Mouse (Mus musculus) left cerebral cortex, adult 18-20 months (tissue): ENCODE results near the gene Ccnd3. TPM values are rescaled to one million over a fixed set of nuclear protein-coding genes. Genes with fewer than 3 reads are reported as not detected.
A peak's percentile ranks its signal among the peaks of the same experiment; 100 is the strongest.
"Not testable (repeated sequence)": the region's sequence is repeated elsewhere in the genome, so short reads cannot be mapped to it uniquely, and the experiment has no call there.

Experiments used
- DNase-seq, 2 experiments: peaks; one replicate each; pipeline ENCODE4 v3.0.0; 2021 to 2022; ENCODE audit warnings: low spot score in 2 of 2, mixed read lengths in 1 of 2
- total RNA-seq, 2 experiments: library from RNA; stranded (reverse); gene quantifications; 2 replicates each; pipeline ENCODE4 v1.2.3; 2021

The Ccnd3 gene
- total RNA-seq, 2 experiments from 2014 or later: 33.6 to 40.7 TPM

- DNase-seq: no peak
These were observed 25.0 kb upstream of the Ccnd3 start for GRCm38 (mm10) chr17:47479887-47480286.

- peak; percentile 42 to 52 for DNase-seq
These were observed 22.4 kb upstream of the Ccnd3 start for GRCm38 (mm10) chr17:47482401-47482800.

DNA sequence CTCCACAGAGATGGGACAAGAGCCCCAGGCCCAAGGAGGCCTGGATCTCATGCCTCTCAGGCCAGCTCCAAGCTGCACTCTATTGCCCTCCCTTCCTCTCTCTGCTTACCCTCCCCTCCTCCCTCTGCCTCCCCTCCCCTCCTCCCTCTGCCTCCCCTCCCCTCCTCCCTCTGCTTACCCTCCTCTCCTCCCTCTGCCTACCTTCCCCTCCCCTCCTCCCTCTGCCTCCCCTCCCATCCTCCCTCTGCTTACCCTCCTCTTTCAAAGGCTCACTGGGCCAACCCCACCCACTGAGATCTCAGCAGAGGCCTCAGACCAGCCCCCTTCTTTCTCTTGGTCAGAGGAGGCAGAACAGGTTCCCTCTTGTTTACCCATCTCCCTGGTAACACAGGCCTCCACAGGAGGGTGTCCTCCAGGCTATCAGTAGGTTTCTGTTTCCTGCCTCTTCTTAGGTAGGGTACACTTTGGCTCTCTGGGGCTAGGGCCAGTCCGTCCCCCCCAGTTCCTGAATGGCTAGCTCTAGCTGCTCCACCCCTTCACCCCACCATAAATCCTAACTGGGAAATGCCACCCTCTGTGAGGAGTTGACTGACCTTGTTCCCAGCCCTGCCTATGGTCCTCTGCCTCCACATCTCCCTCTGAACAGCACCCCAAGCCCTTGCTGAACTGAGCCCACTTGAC is 20.5 kb upstream of the Ccnd3 start:
- no peak for DNase-seq

GRCm38 (mm10) chr17:47484993-47485392 is 19.9 kb upstream of the Ccnd3 start:
- DNase-seq: no peak

DNA sequence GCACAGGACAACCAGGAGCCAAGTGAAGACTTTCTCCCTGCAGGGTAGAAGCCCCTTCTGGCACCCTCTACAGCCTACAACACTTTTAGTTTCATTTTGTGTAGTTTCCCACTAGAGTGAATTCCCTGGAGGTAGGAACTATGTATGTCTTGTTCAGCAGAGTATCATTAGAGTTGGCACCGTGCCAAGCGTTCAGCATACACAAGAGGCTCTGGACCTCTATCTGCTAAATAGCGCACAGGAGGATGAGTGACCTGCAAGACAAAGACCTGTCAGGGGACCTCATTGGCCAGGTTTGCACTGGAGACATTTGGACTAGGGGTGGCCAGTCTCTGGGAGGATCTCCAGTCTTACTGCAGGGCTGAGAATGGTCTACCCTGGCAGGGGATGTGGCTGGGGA is 19.1 kb upstream of the Ccnd3 start:
- DNase-seq: no peak

DNA sequence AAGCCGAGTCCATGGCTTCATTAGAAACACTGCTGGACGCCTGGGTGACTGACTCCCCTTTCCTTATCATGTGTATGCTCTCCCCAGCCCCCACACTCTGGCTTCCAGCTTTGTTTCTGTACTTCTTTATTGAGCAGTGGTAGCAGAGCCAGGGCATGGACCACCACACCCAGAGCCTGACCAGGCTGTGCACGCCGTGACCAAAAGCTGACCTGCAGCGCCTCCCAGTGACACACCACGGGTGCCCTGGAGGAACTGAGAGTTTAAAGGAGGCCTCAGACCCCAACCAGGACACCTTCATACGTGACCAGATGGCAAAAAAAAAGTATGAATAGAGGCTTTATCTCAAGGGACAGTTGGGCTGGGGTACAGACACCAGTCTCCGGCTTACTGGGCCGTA is 14.1 kb upstream of the Ccnd3 start:
- no peak for DNase-seq

GRCm38 (mm10) chr17:47492731-47493130 is 12.1 kb upstream of the Ccnd3 start:
- no peak for DNase-seq

GRCm38 (mm10) chr17:47493653-47494052 is 11.2 kb upstream of the Ccnd3 start:
- DNase-seq: no peak

DNA sequence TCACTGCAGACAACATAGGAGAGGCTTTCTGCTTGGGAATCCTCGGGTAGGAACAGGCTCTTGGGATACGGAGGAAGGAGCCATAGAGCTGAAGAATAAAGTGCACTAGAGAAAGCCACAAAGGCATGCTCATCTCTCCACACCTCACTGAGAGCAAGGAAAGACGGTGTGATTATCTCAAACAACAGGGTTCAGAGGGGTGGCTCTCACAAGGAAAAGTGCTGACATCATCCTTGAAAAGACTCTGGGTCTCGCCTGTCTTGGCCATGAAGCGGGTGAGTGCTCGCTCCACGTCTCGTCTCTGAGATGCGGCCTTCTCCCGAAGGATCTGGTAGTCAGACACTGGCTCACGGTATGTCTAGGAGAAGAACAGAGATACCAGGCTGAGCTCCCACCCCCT is 10.7 kb upstream of the Ccnd3 start:
- DNase-seq: no peak

- no peak for DNase-seq
These were observed 3.3 kb upstream of the Ccnd3 start for GRCm38 (mm10) chr17:47501531-47501930.

DNA sequence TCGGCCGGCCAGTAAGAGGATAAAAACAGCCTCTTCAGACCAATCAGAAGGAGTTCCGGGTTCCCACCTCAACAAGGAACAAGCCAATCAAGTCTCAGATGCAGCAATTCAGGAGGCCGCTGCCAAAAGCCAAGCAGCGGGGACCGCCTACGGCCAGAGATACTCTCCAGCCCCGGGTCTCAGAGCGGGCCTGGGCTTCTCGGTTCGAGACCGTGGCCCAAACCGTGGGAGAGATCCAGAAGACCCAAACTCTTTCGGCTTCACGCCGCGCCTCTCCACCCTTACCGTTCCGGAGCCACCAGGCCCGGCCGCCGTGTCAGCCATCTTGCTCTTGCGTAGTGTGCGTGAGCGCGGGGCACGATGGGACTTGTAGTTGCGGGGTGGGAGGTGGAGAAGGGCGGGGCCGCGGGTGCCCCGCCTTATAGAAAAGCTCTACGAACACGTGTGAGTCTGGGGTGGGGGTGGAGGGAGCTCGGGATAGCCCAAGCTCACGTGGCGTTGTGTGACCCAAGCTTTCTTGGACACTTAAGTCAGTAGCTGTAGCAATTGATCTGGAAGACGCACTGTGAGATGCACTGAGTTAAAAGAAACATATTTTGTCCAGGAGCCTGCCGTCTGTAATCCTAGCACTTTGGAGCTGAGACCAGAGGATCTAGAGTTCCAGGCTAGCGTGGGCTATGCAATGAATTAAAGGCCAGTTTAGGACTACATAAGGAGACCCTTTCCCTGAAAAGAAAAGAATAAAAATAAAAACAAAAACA is 2.7 kb upstream of the Ccnd3 start, which contains the start of gene Taf8:
Gene Taf8, minus strand, starts transcription at position 347 of the 761 bp plus-strand sequence.
- DNase-seq: peak; percentile 90 to 94

DNA sequence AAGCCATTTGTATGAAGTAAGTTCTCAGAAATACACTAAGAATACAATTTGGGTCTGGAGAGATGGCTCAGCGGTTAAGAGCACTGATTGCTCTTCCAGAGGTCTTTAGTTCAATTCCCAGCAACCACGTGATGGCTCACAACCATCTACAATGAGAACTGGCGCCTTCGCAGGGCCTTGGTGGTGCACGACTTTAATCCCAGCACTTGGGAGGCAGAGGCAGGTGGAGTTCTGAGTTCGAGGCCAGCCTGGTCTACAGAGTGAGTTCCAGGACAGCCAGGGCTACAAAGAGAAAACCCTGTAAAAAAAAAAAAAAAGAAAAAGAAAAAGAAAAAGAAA is 2.2 kb upstream of the Ccnd3 start:
- not testable (repeated sequence) for DNase-seq

- DNase-seq: no peak
These were observed 1.2 kb upstream of the Ccnd3 start for GRCm38 (mm10) chr17:47503689-47504088.

DNA sequence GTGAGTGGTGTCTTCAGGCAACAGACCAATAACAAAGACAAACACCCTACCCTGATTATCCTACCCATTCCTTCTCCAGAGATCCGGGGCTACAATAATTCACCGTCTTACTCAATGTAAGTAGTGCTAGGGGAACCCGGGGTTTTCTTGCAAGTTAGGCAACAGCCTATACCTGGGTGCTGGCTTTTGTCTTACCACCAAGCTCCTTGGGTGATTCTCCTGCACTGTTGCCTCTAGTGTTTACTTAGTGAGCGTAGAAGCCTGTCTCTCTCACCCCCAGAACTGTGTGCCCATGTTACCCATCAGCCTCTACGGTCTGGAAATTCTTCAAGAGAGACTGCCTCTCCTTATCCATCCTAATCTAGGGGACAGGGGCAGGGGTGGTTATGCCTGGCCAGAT is 623 bp upstream of the Ccnd3 start:
- no peak for DNase-seq

DNA sequence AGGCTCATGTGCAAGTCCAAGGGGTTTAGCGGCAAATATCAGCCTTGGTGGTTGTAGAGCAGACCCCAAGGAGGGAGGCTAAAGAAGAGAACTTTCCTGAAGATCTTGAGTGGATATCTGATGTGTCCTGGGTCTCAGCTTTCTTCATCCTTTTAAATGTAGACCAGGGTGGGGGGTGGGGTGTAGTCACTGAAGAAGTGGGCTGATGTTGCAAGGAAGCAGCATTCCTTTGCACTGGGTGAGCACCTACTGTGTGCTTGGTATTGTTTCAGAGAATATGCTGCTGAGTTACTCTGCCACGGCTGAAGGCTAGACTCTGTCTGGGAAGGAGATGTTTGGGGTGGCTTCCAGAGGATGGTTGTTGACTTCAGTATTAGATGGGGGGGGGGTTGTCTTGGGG is 715 bp downstream of the Ccnd3 start:
- DNase-seq: no peak

DNA sequence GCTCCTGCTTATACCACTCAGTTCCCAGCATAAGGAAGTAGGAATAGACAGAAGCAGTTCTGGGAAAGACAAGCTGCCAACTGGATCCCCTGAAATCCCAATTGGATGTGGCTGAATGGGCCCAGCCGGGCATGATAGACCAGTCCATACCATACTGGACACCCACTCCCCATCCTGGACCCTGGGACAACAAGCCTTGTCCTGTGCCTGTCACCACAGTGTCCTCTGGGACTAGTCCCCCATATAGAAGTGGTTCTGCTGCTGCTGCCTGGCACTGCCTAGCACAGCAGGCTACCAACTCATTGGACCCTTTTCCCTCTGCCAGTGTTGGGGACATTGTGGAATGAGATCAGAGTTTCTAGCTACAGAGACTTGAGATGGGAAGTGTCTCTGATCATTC is 1.2 kb downstream of the Ccnd3 start:
- DNase-seq: no peak

DNA sequence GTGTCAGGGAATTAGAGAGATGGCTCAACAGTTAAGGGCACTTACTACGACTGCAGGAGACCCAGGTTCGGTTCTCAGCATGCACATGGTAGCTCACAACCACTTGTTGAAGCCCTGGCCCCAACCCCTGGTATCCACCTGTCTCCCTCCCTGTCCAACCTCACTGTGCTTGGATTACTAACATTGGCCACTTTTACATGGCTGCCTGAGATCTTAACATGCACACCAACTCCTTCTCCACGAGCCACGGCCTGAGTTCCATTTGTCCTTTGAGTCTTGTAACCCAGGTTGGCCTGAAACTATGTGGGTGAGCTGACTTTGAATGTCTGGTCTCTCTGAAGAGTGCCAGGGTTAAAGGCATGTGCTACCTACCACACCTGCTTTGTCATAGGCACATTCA is 1.8 kb downstream of the Ccnd3 start:
- no peak for DNase-seq

- DNase-seq: no peak
These were observed 2.7 kb downstream of the Ccnd3 start for GRCm38 (mm10) chr17:47507523-47507922.

GRCm38 (mm10) chr17:47508012-47508608 is 3.3 kb downstream of the Ccnd3 start:
- peak; percentile 79 to 88 for DNase-seq

DNA sequence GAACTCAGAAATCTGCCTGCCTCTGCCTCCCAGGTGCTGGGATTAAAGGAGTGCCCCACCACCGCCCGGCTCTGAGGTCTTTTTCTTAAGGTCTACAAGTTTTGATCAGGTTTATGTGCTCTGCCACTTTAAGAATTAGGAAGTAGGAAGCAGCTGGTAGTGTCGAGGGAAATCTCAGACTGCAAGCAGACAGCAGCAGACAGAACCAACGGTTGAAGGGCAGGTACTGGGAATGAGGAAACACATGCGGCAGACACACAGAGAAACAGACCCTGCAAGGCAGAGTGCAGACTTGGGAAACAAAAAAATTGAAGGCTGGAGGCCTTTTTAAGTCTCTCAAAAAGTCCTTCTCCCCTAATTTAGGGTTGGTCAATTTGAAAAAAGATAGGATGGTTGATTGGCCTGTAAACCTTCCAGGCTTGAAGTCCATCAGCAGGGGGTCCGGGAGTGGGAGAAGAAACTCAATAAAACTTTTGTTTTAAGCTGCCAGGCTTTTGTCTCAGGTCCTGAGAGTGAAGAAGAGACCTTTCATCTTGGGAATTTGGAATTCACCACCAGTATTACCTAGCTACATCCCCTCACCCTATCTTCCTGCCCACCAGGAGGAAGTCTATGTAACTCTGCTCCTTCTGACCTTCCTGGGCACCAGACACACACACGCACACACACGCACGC is 4.3 kb downstream of the Ccnd3 start:
- no peak for DNase-seq

DNA sequence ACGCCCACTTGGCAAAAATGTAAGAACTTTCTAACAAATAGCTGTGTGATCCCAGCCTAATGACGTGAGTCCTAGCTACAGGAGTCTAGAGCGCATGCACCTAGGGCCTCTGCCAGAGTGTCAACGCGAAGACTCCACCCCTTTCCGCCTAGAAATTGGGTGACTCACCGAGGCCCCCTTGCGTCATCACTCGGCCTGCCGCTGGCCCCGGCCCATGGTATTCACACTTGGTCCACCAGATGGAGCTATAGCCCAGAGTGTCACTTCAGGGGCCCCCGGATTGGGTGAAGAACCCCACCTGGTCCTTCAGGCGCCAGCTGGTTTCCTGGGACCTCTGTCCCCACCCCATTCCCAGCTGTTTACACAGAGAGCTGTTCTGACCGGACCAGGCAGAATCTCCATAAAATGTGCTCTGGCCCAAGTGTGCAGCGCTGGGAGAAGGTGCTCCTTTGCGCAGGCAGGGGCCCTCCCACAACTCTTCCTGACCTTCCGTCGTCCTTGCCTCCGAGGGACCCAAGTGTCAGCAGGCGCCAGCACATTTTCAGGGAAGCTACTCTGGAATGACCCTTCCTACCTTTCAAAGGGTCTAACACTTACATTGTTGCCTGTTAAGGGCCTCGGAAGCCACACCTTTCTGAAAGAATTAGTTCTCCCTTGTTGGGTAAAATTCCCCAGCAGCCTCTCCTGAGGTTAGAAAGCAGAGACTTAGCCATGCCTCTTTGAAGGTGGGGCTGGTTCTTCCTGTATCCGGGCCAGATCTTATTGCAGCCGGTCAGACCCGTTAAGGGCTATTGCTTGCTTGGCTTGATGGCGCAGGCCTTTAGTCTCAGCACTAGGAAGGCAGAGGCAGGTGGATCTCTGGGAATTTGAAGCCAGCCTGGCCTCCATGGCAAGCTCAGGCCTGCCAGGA is 6.5 kb downstream of the Ccnd3 start:
- peak; percentile 95 to 97 for DNase-seq
